Mouse (Mus musculus) bone marrow, adult 2 months (tissue): ENCODE results near the gene Sgip1.

ENCODE experiments used
- CTCF ChIP-seq: fragments of 200-500 bp; IDR thresholded peaks from 2 replicates; pipeline ENCODE4 v1.5.1; 2011; ENCODE audit warnings: low read length, control low read depth; ENCODE audit not compliant: control insufficient read depth, insufficient read depth
- POLR2A ChIP-seq: fragments of 200-500 bp; IDR thresholded peaks from 2 replicates; pipeline ENCODE4 v1.6.1; 2011; ENCODE audit warnings: low read depth, mild to moderate bottlenecking, control low read depth, low read length, borderline replicate concordance; ENCODE audit not compliant: control insufficient read depth

- no peak for TF ChIP-seq CTCF
- TF ChIP-seq POLR2A, result no peak
Measured at GRCm38 (mm10) chr4:102884228-102884627, 143.1 kb downstream of the Sgip1 start.
